Mouse (Mus musculus) heart, adult 2 months (tissue): Measurements from ENCODE around the gene Unc13b.

Experiments used
- CTCF ChIP-seq: fragments of 200-600 bp; IDR thresholded peaks from 2 replicates; pipeline ENCODE4 v1.8.1; 2022; ENCODE audit warnings: antibody characterized with exemption, mild to moderate bottlenecking, moderate library complexity
- POLR2A ChIP-seq: fragments of 200-500 bp; IDR thresholded peaks from 2 replicates; pipeline ENCODE4 v1.6.1; 2011; ENCODE audit warnings: mild to moderate bottlenecking, low read depth, low read length, control low read depth; ENCODE audit not compliant: insufficient read depth

DNA sequence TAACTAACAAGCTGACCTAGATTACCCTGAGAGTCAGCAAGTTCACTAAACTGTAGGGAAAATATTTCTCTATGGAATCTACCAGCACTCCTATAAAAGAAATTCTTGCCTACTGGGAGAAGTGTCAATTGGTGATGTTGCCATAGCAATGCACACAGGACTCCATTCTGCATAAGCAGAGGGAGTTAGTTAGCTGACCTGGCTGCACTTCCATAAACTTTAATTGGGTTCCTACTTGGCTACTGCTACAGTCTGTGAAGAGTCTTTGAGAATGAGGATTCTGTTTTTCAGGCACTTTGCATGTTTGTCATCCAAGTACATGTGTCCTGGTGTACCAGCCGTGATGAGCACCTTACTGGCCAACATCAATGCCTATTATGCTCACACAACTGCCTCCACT is 182.0 kb downstream of the Unc13b start:
- TF ChIP-seq CTCF (no peak), POLR2A (no peak)
